Mouse (Mus musculus): ENCODE measurements around the gene Dkk2. TPM values are rescaled to one million over a fixed set of nuclear protein-coding genes. Genes with fewer than 3 reads are reported as not detected.

The Dkk2 gene
- polyA plus RNA-seq, 1 experiment from 2014 or later = 11.8 TPM

- ATAC-seq (ENCODE audit: low FRiP score) = no peak
- Histone ChIP-seq H3K27ac (no peak overlapping the region), H3K4me3 (replicated peaks) (no peak overlapping the region), H3K9ac (no peak overlapping the region), H3K4me2 (no peak overlapping the region), H3K27me3 (no peaks in the 10 kb centered on the region), H3K36me3 (replicated peaks) (no peaks in the 10 kb centered on the region), H3K9me3 (no peaks in the 10 kb centered on the region), H3K4me1 (no peaks in the 10 kb centered on the region)
- 71% methylated on average over 1 of the region's 1 CpGs for WGBS
Observed at GRCm38 (mm10) chr3:132227622-132228021, 142.5 kb downstream of the Dkk2 start.
